In the genomic region with DNA sequence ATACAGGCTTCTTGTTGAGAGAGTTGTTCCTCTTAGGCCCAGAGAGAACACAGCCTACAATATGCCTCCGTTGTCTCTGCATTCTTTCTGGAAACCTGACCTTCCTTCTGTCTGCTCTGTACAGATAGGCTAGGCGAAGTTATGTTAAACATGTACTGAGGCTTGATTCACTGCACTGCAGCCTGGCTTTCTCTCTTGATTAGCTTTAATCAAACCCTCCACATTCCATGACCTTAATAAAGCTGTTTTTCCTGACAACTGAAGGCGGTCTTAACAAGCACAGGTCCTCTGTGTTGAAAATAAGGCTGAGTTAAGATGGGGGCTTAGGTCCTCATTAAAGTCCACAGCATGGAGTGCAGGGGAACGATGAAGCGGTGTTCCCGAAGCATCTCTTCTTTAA, we compare ENCODE assay signal across 17 mouse cellular contexts. TPM values are rescaled to one million over a fixed set of nuclear protein-coding genes. Genes with fewer than 3 reads are reported as not detected.
DNase-seq lines count a peak whose midpoint lies in the region; ATAC-seq and TF ChIP-seq lines count a peak whose summit lies in the region.
"Had no signal": no experiment of that assay in that cellular context is flagged by ENCODE, and none has a peak within 500 bp of the region (broad histone marks: within the 10 kb centered on the region; RNA-seq: fewer than 3 reads in every experiment).

No protein-coding gene starts in this region.

- no peak overlapping the region for H3K9ac ChIP-seq in heart, adult 2 months (ENCODE audit: low read depth, low read length)
- H3K9ac ChIP-seq in liver, embryonic 14.5 days (replicated peaks): no peak overlapping the region
- H3K9ac ChIP-seq in liver, embryonic 11.5 days (ENCODE audit: low read depth, low read length): no peak overlapping the region
- H3K9ac ChIP-seq in embryonic facial prominence, embryonic 13.5 days: no peak overlapping the region
- H3K9ac ChIP-seq in liver, embryonic 16.5 days (ENCODE audit: low read depth, low read length): no peak overlapping the region
- H3K9ac ChIP-seq: neural tube, embryonic 13.5 days had no signal

- no peaks in the 10 kb centered on the region for H3K9me3 ChIP-seq in liver, embryonic 14.5 days (ENCODE audit: control insufficient read depth, low read length)
- H3K9me3 ChIP-seq in liver, embryonic 11.5 days (ENCODE audit: control insufficient read depth, low read length): no peaks in the 10 kb centered on the region
- H3K9me3 ChIP-seq in embryonic facial prominence, embryonic 13.5 days: no peaks in the 10 kb centered on the region
- no peaks in the 10 kb centered on the region for H3K9me3 ChIP-seq in liver, embryonic 16.5 days (replicated peaks; ENCODE audit: control insufficient read depth, low read length)
- H3K9me3 ChIP-seq: neural tube, embryonic 13.5 days had no signal

- peak overlapping the region; percentile 52 for H3K27ac ChIP-seq in heart, adult 2 months
- no peak overlapping the region for H3K27ac ChIP-seq in liver, embryonic 14.5 days
- H3K27ac ChIP-seq in liver, embryonic 11.5 days (ENCODE audit: low read depth, low read length): no peak overlapping the region
- H3K27ac ChIP-seq in embryonic facial prominence, embryonic 13.5 days: peak overlapping the region; percentile 40; the same call in 1 of the 2 replicates
- 0 out of 2 replicates have a peak overlapping the region, but pooled peaks have one; percentile 16 for H3K27ac ChIP-seq in liver, embryonic 16.5 days (ENCODE audit: low read length)
- H3K27ac ChIP-seq: neural tube, embryonic 13.5 days had no signal

- intact Hi-C loops in heart, adult 2 months (cut with DNase I): no loop called here

- peak; percentile 41; the same call in 1 of the 2 replicates for ATAC-seq in liver, embryonic 14.5 days (ENCODE audit: insufficient read depth)
- ATAC-seq in liver, embryonic 11.5 days (replicated peaks; ENCODE audit: low FRiP score): no peak
- ATAC-seq in embryonic facial prominence, embryonic 13.5 days (ENCODE audit: insufficient number of reproducible peaks, insufficient read depth, low FRiP score, low TSS enrichment, low read depth): no peak
- ATAC-seq in liver, embryonic 16.5 days (ENCODE audit: low read depth): peak; percentile 56

- TF ChIP-seq EP300 in heart, adult 2 months (IDR thresholded peaks at IDR 0.05; ENCODE audit: insufficient read depth, low read depth, low read length): no peak
- no peak for TF ChIP-seq EP300 in liver, embryonic 14.5 days (IDR thresholded peaks at IDR 0.05; ENCODE audit: low read depth)

- peaks cover 43% of the 10 kb centered on the region for H3K36me3 ChIP-seq in heart, adult 2 months (ENCODE audit: control insufficient read depth, insufficient read depth, low read length)
- H3K36me3 ChIP-seq in liver, embryonic 14.5 days (replicated peaks; ENCODE audit: control insufficient read depth, insufficient read depth, low read depth): no peaks in the 10 kb centered on the region
- H3K36me3 ChIP-seq in liver, embryonic 11.5 days (ENCODE audit: control insufficient read depth, insufficient read depth, low read length): no peaks in the 10 kb centered on the region
- no peaks in the 10 kb centered on the region; the same call in 1 of the 2 replicates for H3K36me3 ChIP-seq in embryonic facial prominence, embryonic 13.5 days
- no peaks in the 10 kb centered on the region for H3K36me3 ChIP-seq in liver, embryonic 16.5 days (ENCODE audit: control insufficient read depth, insufficient read depth)
- H3K36me3 ChIP-seq: neural tube, embryonic 13.5 days had no signal

- no peak for DNase-seq in heart, adult 2 months
- DNase-seq in heart, postnatal 4 days: no peak
- DNase-seq in liver, embryonic 14.5 days (ENCODE audit: low read depth in 3 of 3, low spot score in 3 of 3): no peak
- no peak for DNase-seq in liver, embryonic 11.5 days (ENCODE audit: low spot score)
- DNase-seq in thymus, adult 18-20 months: no peak
- DNase-seq in spleen, postnatal 4 days (ENCODE audit: low spot score in 2 of 2): no peak
- DNase-seq: cerebellum, postnatal 36 days; gastrocnemius, postnatal 36 days; kidney, postnatal 14 days; layer of hippocampus, postnatal 36 days; lung, adult 2 months; thymus, postnatal 4 days had no signal

- peaks cover 1% of the 10 kb centered on the region; the same call in 1 of the 2 replicates for H3K79me2 ChIP-seq in heart, adult 2 months (replicated peaks; ENCODE audit: control insufficient read depth, insufficient read depth, low read length)

- TF ChIP-seq POLR2A in heart, adult 2 months (IDR thresholded peaks at IDR 0.05; ENCODE audit: insufficient read depth, low read depth, low read length): no peak

- no peak for TF ChIP-seq CTCF in heart, adult 2 months (IDR thresholded peaks at IDR 0.05)
- TF ChIP-seq CTCF in liver, embryonic 14.5 days (IDR thresholded peaks at IDR 0.05; ENCODE audit: low read depth): no peak

- no peaks in the 10 kb centered on the region for H3K27me3 ChIP-seq in heart, adult 2 months (ENCODE audit: control insufficient read depth, insufficient read depth, low read length)
- H3K27me3 ChIP-seq in liver, embryonic 14.5 days (ENCODE audit: control insufficient read depth, insufficient read depth, low read length): no peaks in the 10 kb centered on the region
- H3K27me3 ChIP-seq in liver, embryonic 11.5 days (replicated peaks; ENCODE audit: control insufficient read depth, insufficient read depth, low read length): no peaks in the 10 kb centered on the region
- H3K27me3 ChIP-seq in embryonic facial prominence, embryonic 13.5 days: no peaks in the 10 kb centered on the region
- no peaks in the 10 kb centered on the region for H3K27me3 ChIP-seq in liver, embryonic 16.5 days (ENCODE audit: control insufficient read depth, insufficient read depth, low read depth, low read length)
- H3K27me3 ChIP-seq: neural tube, embryonic 13.5 days had no signal

- H3K4me2 ChIP-seq in liver, embryonic 14.5 days (ENCODE audit: low read depth): no peak overlapping the region
- no peak overlapping the region for H3K4me2 ChIP-seq in liver, embryonic 11.5 days
- H3K4me2 ChIP-seq in embryonic facial prominence, embryonic 13.5 days: no peak overlapping the region
- H3K4me2 ChIP-seq in liver, embryonic 16.5 days (ENCODE audit: low read depth, low read length): no peak overlapping the region
- H3K4me2 ChIP-seq: neural tube, embryonic 13.5 days had no signal

- H3K4me3 ChIP-seq in heart, adult 2 months: no peak overlapping the region
- H3K4me3 ChIP-seq in liver, embryonic 14.5 days (ENCODE audit: insufficient read depth in 1 of 2, low read depth in 2 of 2, low read length in 2 of 2): no peak overlapping the region
- no peak overlapping the region for H3K4me3 ChIP-seq in liver, embryonic 11.5 days (ENCODE audit: low read depth, low read length)
- no peak overlapping the region for H3K4me3 ChIP-seq in embryonic facial prominence, embryonic 13.5 days
- H3K4me3 ChIP-seq in liver, embryonic 16.5 days (ENCODE audit: low read depth, low read length): no peak overlapping the region
- H3K4me3 ChIP-seq: neural tube, embryonic 13.5 days had no signal

- peaks cover 25% of the 10 kb centered on the region for H3K4me1 ChIP-seq in heart, adult 2 months (ENCODE audit: control insufficient read depth, insufficient read depth, low read length)
- peaks cover 0 to 6% of the 10 kb centered on the region in 2 experiments; a peak in 1 of 4 replicates for H3K4me1 ChIP-seq in liver, embryonic 14.5 days (replicated peaks; ENCODE audit: control insufficient read depth in 2 of 2, insufficient read depth in 2 of 2, low read length in 1 of 2)
- no peaks in the 10 kb centered on the region; the same call in 1 of the 2 replicates for H3K4me1 ChIP-seq in liver, embryonic 11.5 days (replicated peaks; ENCODE audit: control insufficient read depth, insufficient read depth, low read length)
- H3K4me1 ChIP-seq in embryonic facial prominence, embryonic 13.5 days: peaks cover 63% of the 10 kb centered on the region
- peaks cover 4% of the 10 kb centered on the region for H3K4me1 ChIP-seq in liver, embryonic 16.5 days (ENCODE audit: control insufficient read depth, low read depth, low read length)

- WGBS in heart, adult 2 months: 72% methylated on average over 6 of the region's 6 CpGs
- 69% methylated on average over 6 of the region's 6 CpGs for WGBS in liver, embryonic 14.5 days (ENCODE audit: insufficient replicate concordance)
- WGBS in liver, embryonic 11.5 days: 66% methylated on average over 6 of the region's 6 CpGs
- 41% methylated on average over 6 of the region's 6 CpGs for WGBS in embryonic facial prominence, embryonic 13.5 days
- 60% methylated on average over 6 of the region's 6 CpGs for WGBS in liver, embryonic 16.5 days (ENCODE audit: insufficient replicate concordance)

RNA-seq across cellular contexts. Expression of a gene that starts 49.2 kb away (rescaled TPM):
- total RNA-seq in heart, adult 2 months (2021): not detected
- 0.15 TPM in 1 of 2 replicates, not detected in the other for polyA plus RNA-seq in heart, adult 2 months (2012; rRNA removed)
- total RNA-seq in heart, postnatal 4 days (2021): not detected
- polyA plus RNA-seq in liver, embryonic 14.5 days (2012; rRNA removed): 0.03 TPM in 1 of 2 replicates, not detected in the other
- not detected in 2 replicates for polyA plus RNA-seq in liver, embryonic 14.5 days (2014; fragmentation: Nextera tagmentation; extraction: Ambion mirVana)
- polyA plus RNA-seq in liver, embryonic 11.5 days (2014; fragmentation: Nextera tagmentation; extraction: Ambion mirVana): 0.60 and 0.68 TPM in 2 replicates
- polyA plus RNA-seq in embryonic facial prominence, embryonic 13.5 days (2015; fragmentation: Nextera tagmentation; extraction: Ambion mirVana): 5.0 and 7.5 TPM in 2 replicates
- polyA plus RNA-seq in liver, embryonic 16.5 days (2015; fragmentation: Nextera tagmentation; extraction: Ambion mirVana): 0.08 TPM in 1 of 2 replicates, not detected in the other
- total RNA-seq: megakaryocyte, adult 5-6 weeks had no signal
- polyA plus RNA-seq: C2C12 had no signal

RNA-seq across cellular contexts. Expression of a gene that starts 54.6 kb away (rescaled TPM):
- total RNA-seq in heart, adult 2 months (2021): 100 to 1,000 TPM; 126 to 128 TPM
- 70.3 and 75.6 TPM in 2 replicates for polyA plus RNA-seq in heart, adult 2 months (2012; rRNA removed)
- total RNA-seq in heart, postnatal 4 days (2021): 100 to 1,000 TPM; 206 to 217 TPM
- 1.0 and 1.5 TPM in 2 replicates for polyA plus RNA-seq in liver, embryonic 14.5 days (2012; rRNA removed)
- polyA plus RNA-seq in liver, embryonic 14.5 days (2014; fragmentation: Nextera tagmentation; extraction: Ambion mirVana): 2.5 and 2.6 TPM in 2 replicates
- polyA plus RNA-seq in liver, embryonic 11.5 days (2014; fragmentation: Nextera tagmentation; extraction: Ambion mirVana): 8.7 and 11.3 TPM in 2 replicates
- 59.9 and 71.0 TPM in 2 replicates for polyA plus RNA-seq in embryonic facial prominence, embryonic 13.5 days (2015; fragmentation: Nextera tagmentation; extraction: Ambion mirVana)
- 4.2 and 5.7 TPM in 2 replicates for polyA plus RNA-seq in liver, embryonic 16.5 days (2015; fragmentation: Nextera tagmentation; extraction: Ambion mirVana)

Comparison
In these comparisons a context has a peak if more than half of its experiments do, and no peak if none do; other contexts are left out.
1. H3K27ac ChIP-seq: peak in heart, adult 2 months (single experiment), embryonic facial prominence, embryonic 13.5 days (single experiment) and liver, embryonic 16.5 days (single experiment); none in liver, embryonic 14.5 days (single experiment) and liver, embryonic 11.5 days (single experiment).
2. ATAC-seq: peak in liver, embryonic 14.5 days (single experiment) and liver, embryonic 16.5 days (single experiment); none in liver, embryonic 11.5 days (single experiment) and embryonic facial prominence, embryonic 13.5 days (single experiment).